Comparison of ENCODE assay signal across 20 mouse cellular contexts in the genomic region with DNA sequence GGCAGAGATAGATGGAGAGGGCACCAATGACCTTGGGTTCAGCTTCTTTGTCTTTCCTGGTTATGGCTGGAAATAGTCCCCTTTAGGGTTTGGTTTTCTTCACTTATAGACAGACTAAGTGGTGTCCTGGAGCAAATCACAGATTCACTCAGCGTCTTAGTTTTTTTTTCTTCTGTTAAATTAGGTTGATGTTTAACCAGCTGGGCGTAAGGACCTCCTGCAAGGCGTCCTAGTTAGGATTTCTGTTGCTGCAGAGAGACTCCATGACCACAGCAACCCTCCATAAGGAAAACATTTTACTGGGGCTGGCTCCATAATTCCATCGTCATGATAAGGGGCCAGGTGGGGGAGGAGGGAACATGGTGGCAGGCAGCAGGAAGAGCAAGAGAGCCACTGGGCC.
"Had no signal": no experiment of that assay in that cellular context is flagged by ENCODE, and none has a peak within 500 bp of the region (broad histone marks: within the 10 kb centered on the region; RNA-seq: fewer than 3 reads in every experiment).

No protein-coding gene starts in this region.

- ATAC-seq: forebrain, postnatal 0 days; hindbrain, postnatal 0 days; intestine, embryonic 16.5 days; liver, embryonic 12.5 days had no signal

- H3K36me3 ChIP-seq: heart, embryonic 13.5 days; heart, embryonic 15.5 days; hindbrain, embryonic 13.5 days; hindbrain, embryonic 15.5 days; limb, embryonic 13.5 days; limb, embryonic 15.5 days; liver, embryonic 12.5 days had no signal

- H3K4me3 ChIP-seq: heart, adult 2 months; heart, embryonic 13.5 days; heart, embryonic 15.5 days; hindbrain, embryonic 13.5 days; hindbrain, embryonic 15.5 days; limb, embryonic 13.5 days; limb, embryonic 15.5 days; liver, embryonic 12.5 days had no signal

- H3K27ac ChIP-seq: heart, embryonic 13.5 days; heart, embryonic 15.5 days; hindbrain, embryonic 13.5 days; hindbrain, embryonic 15.5 days; hindbrain, postnatal 0 days; limb, embryonic 13.5 days; limb, embryonic 15.5 days; liver, embryonic 12.5 days; liver, embryonic 14.5 days had no signal

- H3K27me3 ChIP-seq: heart, embryonic 13.5 days; heart, embryonic 15.5 days; hindbrain, embryonic 13.5 days; hindbrain, embryonic 15.5 days; limb, embryonic 13.5 days; limb, embryonic 15.5 days; liver, embryonic 12.5 days had no signal

- H3K4me1 ChIP-seq: heart, embryonic 13.5 days; heart, embryonic 15.5 days; hindbrain, embryonic 13.5 days; hindbrain, embryonic 15.5 days; limb, embryonic 13.5 days; limb, embryonic 15.5 days; liver, embryonic 12.5 days had no signal

- H3K9ac ChIP-seq: forebrain, postnatal 0 days; heart, embryonic 13.5 days; heart, embryonic 15.5 days; hindbrain, embryonic 13.5 days; hindbrain, embryonic 15.5 days; limb, embryonic 13.5 days; limb, embryonic 15.5 days; liver, embryonic 12.5 days; liver, embryonic 14.5 days had no signal

- H3K9me3 ChIP-seq: heart, embryonic 13.5 days; heart, embryonic 15.5 days; hindbrain, embryonic 13.5 days; hindbrain, embryonic 15.5 days; limb, embryonic 13.5 days; limb, embryonic 15.5 days; liver, embryonic 12.5 days had no signal

- DNase-seq: forebrain, postnatal 0 days; gastrocnemius, postnatal 14 days; gastrocnemius, postnatal 36 days; heart, adult 2 months; heart, postnatal 14 days; kidney, postnatal 10 days; layer of hippocampus, adult 9-11 months; layer of hippocampus, postnatal 36 days; left cerebral cortex, postnatal 4 days had no signal

- H3K4me2 ChIP-seq: heart, embryonic 11.5 days; heart, embryonic 13.5 days; heart, embryonic 15.5 days; hindbrain, embryonic 13.5 days; hindbrain, embryonic 15.5 days; limb, embryonic 13.5 days; limb, embryonic 15.5 days; liver, embryonic 12.5 days had no signal
